Mouse (Mus musculus) adrenal gland, postnatal 36 days (tissue): Measurements from ENCODE around the gene F2. TPM values are rescaled to one million over a fixed set of nuclear protein-coding genes. Genes with fewer than 3 reads are reported as not detected.

ENCODE experiments used
- DNase-seq, 2 experiments: peaks; one replicate each; pipeline ENCODE4 v3.0.0; 2021; ENCODE audit warnings: mixed read lengths in 1 of 2
- long read RNA-seq, 2 experiments: library from polyadenylated mRNA; stranded (forward); transcript quantifications; one replicate each; pipeline ENCODE4 v2.0.0; 2021; ENCODE audit warnings: borderline sequencing depth in 2 of 2
- total RNA-seq, 2 experiments: library from RNA; stranded (reverse); gene quantifications; 2 replicates each; pipeline ENCODE4 v1.2.3; 2021

Gene F2
- total RNA-seq, result 1 to 10 TPM in 1 of 2 experiments, under 1 TPM in 1; 0.20 to 1.1 TPM
- long read RNA-seq, experiment 1, partial matches to known transcripts, result 0 of 1 reads
- long read RNA-seq, experiment 1, other reads (novel, unspliced or antisense), result 0 of 1 reads
- long read RNA-seq, experiment 2, transcript F2-201 (14 exons, 1,988 nt), result major isoform, 7 of 7 reads
- long read RNA-seq, experiment 2, partial matches to known transcripts, result 0 of 7 reads
- long read RNA-seq, experiment 2, other reads (novel, unspliced or antisense), result 0 of 7 reads

- no peak for DNase-seq
Observed at GRCm38 (mm10) chr2:91636229-91636628, at the start of gene F2. F2 (minus strand) TSS chr2:91636414.

- DNase-seq, result no peak
Observed at GRCm38 (mm10) chr2:91683919-91684318, 47.7 kb upstream of the F2 start.

- peak; percentile 17 to 59 for DNase-seq
Observed at GRCm38 (mm10) chr2:91682850-91683249, 46.6 kb upstream of the F2 start.

GRCm38 (mm10) chr2:91676961-91677360 is 40.7 kb upstream of the F2 start:
- DNase-seq, result no peak

GRCm38 (mm10) chr2:91676420-91676819 is 40.2 kb upstream of the F2 start:
- DNase-seq, result no peak

GRCm38 (mm10) chr2:91674895-91675294 is 38.7 kb upstream of the F2 start:
- DNase-seq, result no peak

GRCm38 (mm10) chr2:91673587-91673986 is 37.4 kb upstream of the F2 start:
- no peak for DNase-seq

GRCm38 (mm10) chr2:91670038-91670437 is 33.8 kb upstream of the F2 start:
- peak in 1 of 2 experiments; percentile 31 for DNase-seq

- peak in 1 of 2 experiments; percentile 62 for DNase-seq
Observed at GRCm38 (mm10) chr2:91669326-91669725, 33.1 kb upstream of the F2 start.

- no peak for DNase-seq
Observed at GRCm38 (mm10) chr2:91667747-91668146, 31.5 kb upstream of the F2 start.

- DNase-seq, result no peak
Observed at GRCm38 (mm10) chr2:91666386-91666910, 30.2 kb upstream of the F2 start.

- no peak for DNase-seq
Observed at GRCm38 (mm10) chr2:91664780-91665179, 28.6 kb upstream of the F2 start.

- DNase-seq, result no peak
Observed at GRCm38 (mm10) chr2:91660981-91661380, 24.8 kb upstream of the F2 start.

GRCm38 (mm10) chr2:91659657-91660056 is 23.4 kb upstream of the F2 start:
- no peak for DNase-seq

- DNase-seq, result no peak
Observed at GRCm38 (mm10) chr2:91656774-91657173, 20.6 kb upstream of the F2 start.

GRCm38 (mm10) chr2:91655827-91656226 is 19.6 kb upstream of the F2 start:
- no peak for DNase-seq

GRCm38 (mm10) chr2:91655388-91655787 is 19.2 kb upstream of the F2 start:
- no peak for DNase-seq

GRCm38 (mm10) chr2:91652863-91653262 is 16.6 kb upstream of the F2 start:
- DNase-seq, result no peak

GRCm38 (mm10) chr2:91651458-91652258 is 15.4 kb upstream of the F2 start:
- DNase-seq, result no peak

- no peak for DNase-seq
Observed at GRCm38 (mm10) chr2:91650360-91650995, 14.3 kb upstream of the F2 start.

- DNase-seq, result peak; percentile 97
Observed at GRCm38 (mm10) chr2:91649553-91650359, 13.5 kb upstream of the F2 start, which contains the start of the genes Zfp408 and Arhgap1. Zfp408 (minus strand) TSS chr2:91649791. Arhgap1 (plus strand) TSS chr2:91649860.

GRCm38 (mm10) chr2:91649152-91649551 is 12.9 kb upstream of the F2 start:
- no peak for DNase-seq
